Comparison of ENCODE assay signal across 8 mouse cellular contexts in genomic region chr3:84037536-84037935, GRCm38 (mm10). TPM values are rescaled to one million over a fixed set of nuclear protein-coding genes. Genes with fewer than 3 reads are reported as not detected.
DNase-seq lines count a peak whose midpoint lies in the region; ATAC-seq and TF ChIP-seq lines count a peak whose summit lies in the region.
"Had no signal": no experiment of that assay in that cellular context is flagged by ENCODE, and none has a peak within 500 bp of the region (broad histone marks: within the 10 kb centered on the region; RNA-seq: fewer than 3 reads in every experiment).

No protein-coding gene starts in this region.

- no peak for DNase-seq in neural tube, embryonic 11.5 days (ENCODE audit: low spot score)
- DNase-seq in neural tube, embryonic 10.5 days (ENCODE audit: extremely low spot score, low spot score) = no peak
- DNase-seq in liver, embryonic 14.5 days (ENCODE audit: low read depth in 3 of 3, low spot score in 3 of 3) = no peak
- no peak for DNase-seq in stomach, postnatal 0 days (ENCODE audit: low spot score)
- DNase-seq in urinary bladder, postnatal 36 days (ENCODE audit: low spot score in 2 of 2) = no peak
- DNase-seq: layer of hippocampus, postnatal 36 days had no signal

- H3K9me3 ChIP-seq in neural tube, embryonic 11.5 days (ENCODE audit: control insufficient read depth, low read length) = no peaks in the 10 kb centered on the region
- no peaks in the 10 kb centered on the region for H3K9me3 ChIP-seq in forebrain, embryonic 16.5 days (ENCODE audit: control insufficient read depth, low read length)
- H3K9me3 ChIP-seq in liver, embryonic 14.5 days (ENCODE audit: control insufficient read depth, low read length) = no peaks in the 10 kb centered on the region
- no peaks in the 10 kb centered on the region for H3K9me3 ChIP-seq in stomach, postnatal 0 days (ENCODE audit: control insufficient read depth, low read length)

- H3K36me3 ChIP-seq in neural tube, embryonic 11.5 days (ENCODE audit: control insufficient read depth, insufficient read depth, low read length) = no peaks in the 10 kb centered on the region
- no peaks in the 10 kb centered on the region for H3K36me3 ChIP-seq in forebrain, embryonic 16.5 days (ENCODE audit: control insufficient read depth, insufficient read depth)
- H3K36me3 ChIP-seq in liver, embryonic 14.5 days (replicated peaks; ENCODE audit: control insufficient read depth, insufficient read depth, low read depth) = no peaks in the 10 kb centered on the region; the same call in 1 of the 2 replicates
- H3K36me3 ChIP-seq in stomach, postnatal 0 days (ENCODE audit: control insufficient read depth, insufficient read depth, low read length) = no peaks in the 10 kb centered on the region

- peak overlapping the region; percentile 7; the same call in 1 of the 2 replicates for H3K4me3 ChIP-seq in neural tube, embryonic 11.5 days (ENCODE audit: low read depth, low read length)
- H3K4me3 ChIP-seq in forebrain, embryonic 16.5 days (replicated peaks; ENCODE audit: low read length) = peak overlapping the region; percentile 76
- peak overlapping the region; percentile 32 to 98 for H3K4me3 ChIP-seq in liver, embryonic 14.5 days (ENCODE audit: insufficient read depth in 1 of 2, low read depth in 2 of 2, low read length in 2 of 2)
- H3K4me3 ChIP-seq in stomach, postnatal 0 days (ENCODE audit: low read depth, low read length) = 0 out of 2 replicates have a peak overlapping the region, but pooled peaks have one; percentile 1

- TF ChIP-seq CTCF in liver, embryonic 14.5 days (IDR thresholded peaks at IDR 0.05; ENCODE audit: low read depth) = no peak
- TF ChIP-seq CTCF in stomach, postnatal 0 days (IDR thresholded peaks at IDR 0.05; ENCODE audit: low read depth) = no peak

- peaks cover 22% of the 10 kb centered on the region for H3K4me1 ChIP-seq in neural tube, embryonic 11.5 days (ENCODE audit: control insufficient read depth, insufficient read depth, low read length)
- H3K4me1 ChIP-seq in forebrain, embryonic 16.5 days (replicated peaks; ENCODE audit: control insufficient read depth, insufficient read depth, low read length) = peaks cover 59% of the 10 kb centered on the region
- peaks cover 53 to 60% of the 10 kb centered on the region in 2 experiments for H3K4me1 ChIP-seq in liver, embryonic 14.5 days (replicated peaks; ENCODE audit: control insufficient read depth in 2 of 2, insufficient read depth in 2 of 2, low read length in 1 of 2)
- H3K4me1 ChIP-seq in stomach, postnatal 0 days (replicated peaks; ENCODE audit: control insufficient read depth, insufficient read depth) = peaks cover 12% of the 10 kb centered on the region

- H3K4me2 ChIP-seq in neural tube, embryonic 11.5 days (ENCODE audit: low read depth) = peak overlapping the region; percentile 92
- peak overlapping the region; percentile 82 for H3K4me2 ChIP-seq in forebrain, embryonic 16.5 days (ENCODE audit: low read length)
- peak overlapping the region; percentile 100 for H3K4me2 ChIP-seq in liver, embryonic 14.5 days (ENCODE audit: low read depth)
- no peak overlapping the region for H3K4me2 ChIP-seq in stomach, postnatal 0 days (replicated peaks; ENCODE audit: low read depth)

- no peak overlapping the region for H3K9ac ChIP-seq in neural tube, embryonic 11.5 days (ENCODE audit: low read length)
- no peak overlapping the region for H3K9ac ChIP-seq in forebrain, embryonic 16.5 days (replicated peaks; ENCODE audit: low read depth, low read length)
- peak overlapping the region; percentile 97 for H3K9ac ChIP-seq in liver, embryonic 14.5 days (replicated peaks)
- no peak overlapping the region for H3K9ac ChIP-seq in stomach, postnatal 0 days (ENCODE audit: low read length)

- no peak for ATAC-seq in neural tube, embryonic 11.5 days (ENCODE audit: insufficient read depth, low FRiP score, low TSS enrichment)
- no peak for ATAC-seq in forebrain, embryonic 16.5 days
- no peak for ATAC-seq in liver, embryonic 14.5 days (ENCODE audit: insufficient read depth)
- ATAC-seq in stomach, postnatal 0 days (ENCODE audit: low FRiP score, low TSS enrichment) = no peak
- ATAC-seq in cerebellum, adult (ENCODE audit: insufficient number of reproducible peaks, low FRiP score, low TSS enrichment) = no peak

- 79% methylated on average over 3 of the region's 3 CpGs for WGBS in neural tube, embryonic 11.5 days
- 80% methylated on average over 3 of the region's 3 CpGs for WGBS in forebrain, embryonic 16.5 days
- 68% methylated on average over 3 of the region's 3 CpGs for WGBS in liver, embryonic 14.5 days (ENCODE audit: insufficient replicate concordance)
- WGBS in stomach, postnatal 0 days = 82% methylated on average over 3 of the region's 3 CpGs

- no peak for TF ChIP-seq EP300 in liver, embryonic 14.5 days (IDR thresholded peaks at IDR 0.05; ENCODE audit: low read depth)
- TF ChIP-seq EP300 in stomach, postnatal 0 days (optimal IDR thresholded peaks at IDR 0.05) = no peak

- no peak overlapping the region for H3K27ac ChIP-seq in neural tube, embryonic 11.5 days (ENCODE audit: low read depth, low read length)
- H3K27ac ChIP-seq in forebrain, embryonic 16.5 days (ENCODE audit: low read length) = no peak overlapping the region
- H3K27ac ChIP-seq in liver, embryonic 14.5 days = peak overlapping the region; percentile 93
- no peak overlapping the region for H3K27ac ChIP-seq in stomach, postnatal 0 days (replicated peaks)

- no peaks in the 10 kb centered on the region for H3K27me3 ChIP-seq in neural tube, embryonic 11.5 days (ENCODE audit: control insufficient read depth, insufficient read depth, low read length)
- H3K27me3 ChIP-seq in forebrain, embryonic 16.5 days (replicated peaks; ENCODE audit: control insufficient read depth, insufficient read depth, low read length) = no peaks in the 10 kb centered on the region
- H3K27me3 ChIP-seq in liver, embryonic 14.5 days (ENCODE audit: control insufficient read depth, insufficient read depth, low read length) = no peaks in the 10 kb centered on the region
- H3K27me3 ChIP-seq in stomach, postnatal 0 days (ENCODE audit: control insufficient read depth, insufficient read depth, low read length) = no peaks in the 10 kb centered on the region

RNA-seq across cellular contexts. Expression of gene Tmem131l, which starts 2.4 kb away (rescaled TPM):
- polyA plus RNA-seq in neural tube, embryonic 11.5 days (2014; fragmentation: Nextera tagmentation; extraction: Ambion mirVana) = 86.9 and 87.7 TPM in 2 replicates
- 129 and 134 TPM in 2 replicates for polyA plus RNA-seq in forebrain, embryonic 16.5 days (2015; fragmentation: Nextera tagmentation; extraction: Ambion mirVana)
- 17.9 and 18.9 TPM in 2 replicates for polyA plus RNA-seq in liver, embryonic 14.5 days (2012; rRNA removed)
- polyA plus RNA-seq in liver, embryonic 14.5 days (2014; fragmentation: Nextera tagmentation; extraction: Ambion mirVana) = 24.5 and 25.3 TPM in 2 replicates
- polyA plus RNA-seq in stomach, postnatal 0 days (2015; fragmentation: Nextera tagmentation; extraction: Ambion mirVana) = 15.5 and 18.3 TPM in 2 replicates

Comparison
In these comparisons a context has a peak if more than half of its experiments do, and no peak if none do; other contexts are left out.
1. H3K4me3 ChIP-seq: peak in every context shown above with its lines; median percentile 76 in forebrain, embryonic 16.5 days; 65 in liver, embryonic 14.5 days; 7 in neural tube, embryonic 11.5 days; 1 in stomach, postnatal 0 days.